Mouse (Mus musculus) heart, adult 2 months (tissue): ENCODE measurements at regions not wholly inside any gene's neighbourhood (a gene's known extent, or its start where the extent isn't known, plus 50 kb on each side); places are given as distances from the start of the nearest gene placed in this dataset.

Source experiments
- CTCF ChIP-seq: fragments of 200-600 bp; IDR thresholded peaks from 2 replicates; pipeline ENCODE4 v1.8.1; 2022; ENCODE audit warnings: antibody characterized with exemption, mild to moderate bottlenecking, moderate library complexity
- POLR2A ChIP-seq: fragments of 200-500 bp; IDR thresholded peaks from 2 replicates; pipeline ENCODE4 v1.6.1; 2011; ENCODE audit warnings: mild to moderate bottlenecking, low read depth, low read length, control low read depth; ENCODE audit not compliant: insufficient read depth

GRCm38 (mm10) chrX:18882784-18883171 lies 421.6 kb upstream of the 4930578C19Rik start:
- no peak for TF ChIP-seq CTCF
- TF ChIP-seq POLR2A: no peak
